Mouse (Mus musculus) urinary bladder, adult 18-20 months (tissue): ENCODE results near the gene Rgma.

Source experiments
- DNase-seq, 2 experiments: peaks; one replicate each; pipeline ENCODE4 v3.0.0; 2022; ENCODE audit warnings: low spot score in 2 of 2, mixed read lengths in 2 of 2

The Rgma gene

DNA sequence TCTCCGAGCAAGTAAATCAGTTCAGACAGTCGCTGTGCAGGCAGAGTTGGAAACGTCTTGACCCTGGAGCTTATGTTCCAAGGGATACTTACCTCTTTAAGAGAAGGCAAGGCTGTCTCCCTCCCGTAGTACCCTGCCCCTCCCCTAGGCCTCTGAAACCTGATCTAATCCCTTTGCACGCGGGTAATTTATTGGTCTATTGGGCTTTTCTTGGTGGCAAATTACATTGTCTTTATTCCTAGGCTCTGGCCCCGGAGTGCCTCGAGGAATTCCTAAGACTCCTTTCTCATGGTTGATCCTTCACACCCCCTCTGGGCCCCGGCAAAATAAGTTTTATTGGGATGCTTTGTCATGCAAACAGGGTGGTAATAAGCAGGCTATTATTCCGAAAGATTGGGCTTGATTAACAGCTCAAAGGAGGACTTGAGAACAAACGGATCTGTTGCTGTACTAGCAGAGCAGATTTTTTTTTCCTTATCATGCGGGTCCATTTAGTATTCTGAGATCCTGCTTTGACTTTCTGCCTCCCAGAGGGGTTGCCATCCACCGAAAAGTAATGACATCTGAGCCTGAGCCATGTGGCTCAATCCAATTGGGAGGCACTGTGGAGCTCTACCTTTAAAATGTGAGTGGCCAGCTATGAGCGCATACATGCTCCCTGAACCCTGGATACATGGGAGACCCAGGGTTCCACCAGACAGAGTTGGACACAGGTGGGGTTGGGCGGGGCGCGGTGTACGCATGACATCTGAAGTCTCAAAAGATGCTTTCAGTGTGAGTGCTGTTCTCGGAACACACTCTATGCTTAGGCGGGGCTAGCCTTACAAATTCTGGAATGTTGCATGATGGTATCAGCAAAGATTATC is 25.0 kb downstream of the Rgma start:
- DNase-seq: no peak

DNA sequence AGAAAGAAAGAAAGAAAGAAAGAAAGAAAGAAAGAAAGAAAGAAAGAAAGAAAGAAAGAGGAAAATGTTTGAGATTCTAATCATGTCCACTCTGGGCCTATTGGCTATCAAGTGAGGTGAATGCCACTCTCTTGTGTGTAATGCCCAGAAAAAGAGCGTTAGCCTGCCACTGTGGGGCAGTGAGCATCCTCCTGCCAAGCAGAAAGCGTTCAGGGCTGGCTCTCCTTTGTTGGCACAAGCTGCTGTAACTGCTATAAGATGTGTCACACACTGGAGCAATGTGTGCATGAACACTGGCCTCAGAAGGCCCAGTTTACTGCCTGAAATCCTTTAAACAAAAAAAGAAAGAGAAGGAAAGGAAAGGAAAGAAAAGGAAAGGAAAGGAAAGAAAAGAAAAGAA is 26.8 kb downstream of the Rgma start:
- no peak for DNase-seq

DNA sequence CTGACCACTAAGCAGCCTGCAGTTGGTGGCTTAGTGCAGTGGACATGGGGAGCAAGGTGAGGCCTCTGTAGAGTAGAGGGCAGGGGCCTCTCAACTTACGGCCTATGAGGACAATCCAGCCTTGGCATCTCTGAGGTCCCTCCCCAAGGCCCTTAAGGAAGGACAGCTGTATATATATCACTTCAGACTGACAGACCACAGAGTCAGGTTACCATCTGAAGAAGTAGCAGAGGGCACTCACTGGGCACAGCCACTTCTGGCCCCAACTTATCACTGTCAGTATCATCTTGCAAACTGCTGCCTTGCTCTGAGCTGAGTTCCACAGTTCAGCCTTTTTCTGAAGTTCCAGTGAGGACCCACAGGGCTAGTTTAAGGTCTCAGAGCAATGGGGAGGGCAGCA is 27.4 kb downstream of the Rgma start:
- no peak for DNase-seq

DNA sequence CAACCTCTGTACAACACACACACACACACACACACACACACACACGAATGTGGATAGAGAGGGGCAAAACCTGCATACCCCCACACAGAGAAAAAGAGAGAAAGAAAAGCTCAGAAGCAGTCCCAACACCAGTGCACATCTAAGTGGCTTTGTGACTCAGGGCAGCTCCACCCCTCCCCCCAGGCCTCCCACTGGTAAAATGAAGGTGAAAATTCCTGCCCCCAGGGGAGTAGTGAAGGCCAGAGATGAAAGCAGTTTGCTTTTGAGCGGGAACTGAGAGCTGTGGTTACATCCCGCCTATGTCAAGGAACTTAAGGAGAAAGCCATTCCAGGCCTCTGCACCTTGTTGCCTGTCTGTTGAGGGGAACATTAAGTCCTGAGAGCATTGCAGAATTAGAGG is 28.2 kb downstream of the Rgma start:
- no peak for DNase-seq

DNA sequence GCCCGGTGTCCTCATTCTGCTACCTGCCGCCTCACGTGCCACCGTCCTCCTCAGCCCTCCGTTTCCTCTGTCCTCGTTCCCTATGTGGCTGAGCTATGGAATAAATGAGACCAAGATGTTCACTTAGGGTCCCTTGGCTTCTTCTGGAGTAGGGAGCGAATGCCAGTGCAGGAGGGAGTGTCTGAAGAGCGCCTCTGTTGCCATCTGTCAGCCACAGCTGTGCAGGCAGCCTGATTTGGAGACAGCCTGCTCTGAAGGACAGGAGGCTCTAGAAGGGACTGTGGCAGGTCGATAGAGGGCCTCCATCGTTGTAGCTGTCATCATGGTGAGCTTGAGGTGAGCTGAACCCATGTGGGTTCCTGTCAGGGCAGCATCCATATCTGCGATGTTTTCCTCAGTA is 30.2 kb downstream of the Rgma start:
- no peak for DNase-seq

DNA sequence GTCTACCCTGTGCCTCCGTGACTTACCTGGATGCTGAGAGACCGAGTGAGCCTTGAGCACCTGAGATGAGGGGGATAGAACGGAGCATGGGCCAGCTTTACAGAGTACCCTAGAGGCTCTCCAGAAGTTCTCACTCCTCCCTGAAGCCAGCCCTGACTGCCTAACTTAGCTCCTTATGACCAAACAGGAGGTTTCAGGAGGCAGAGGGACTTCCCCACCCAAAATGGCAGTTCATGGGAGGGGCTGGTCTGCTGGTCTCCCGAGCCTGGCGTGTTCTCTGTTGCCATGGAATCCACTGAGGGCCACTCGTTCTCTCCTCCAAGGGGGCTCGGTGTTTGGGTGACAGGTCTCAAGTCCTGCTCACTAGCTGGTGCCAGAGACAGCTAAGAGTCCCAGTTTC is 36.2 kb downstream of the Rgma start:
- no peak for DNase-seq

DNA sequence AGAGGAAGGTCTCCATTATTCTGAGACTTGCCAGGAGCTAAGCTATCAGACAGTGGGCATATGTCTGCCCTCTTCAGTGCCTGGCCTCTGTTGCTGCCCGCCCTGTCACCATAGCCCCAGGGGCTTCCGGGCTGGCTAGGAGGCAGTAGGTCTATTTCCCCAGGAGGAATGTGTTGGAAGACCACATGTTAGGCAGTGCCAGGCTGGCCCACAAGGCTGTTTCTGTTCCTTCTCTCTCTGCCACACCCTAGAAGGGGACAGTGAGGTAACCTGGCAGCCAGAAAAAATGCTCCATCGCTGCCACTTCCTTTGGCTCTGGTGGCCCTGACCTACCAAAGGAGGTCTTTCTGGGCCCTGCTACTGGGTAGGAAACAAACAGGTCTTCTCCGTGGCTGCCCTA is 36.7 kb downstream of the Rgma start:
- no peak for DNase-seq

DNA sequence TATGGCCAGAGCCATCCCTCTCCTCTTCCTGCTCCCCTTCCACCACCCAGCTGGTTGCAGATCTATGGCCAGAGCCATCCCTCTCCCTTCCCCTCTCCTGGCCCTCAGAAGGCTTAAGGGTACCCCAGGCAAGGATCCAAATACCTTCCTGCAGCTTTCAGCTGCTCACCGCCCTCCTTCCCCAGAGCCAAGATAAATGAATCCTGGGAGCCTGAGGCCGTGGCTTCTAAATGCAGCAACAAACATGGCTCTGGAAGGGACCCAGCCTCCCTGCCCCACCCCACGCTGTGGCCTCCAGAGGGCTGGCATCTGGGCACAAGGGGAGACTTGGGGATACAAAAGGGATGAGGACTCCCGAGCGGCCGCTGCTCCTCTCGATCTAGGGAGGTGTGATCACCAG is 37.1 kb downstream of the Rgma start:
- DNase-seq: no peak

DNA sequence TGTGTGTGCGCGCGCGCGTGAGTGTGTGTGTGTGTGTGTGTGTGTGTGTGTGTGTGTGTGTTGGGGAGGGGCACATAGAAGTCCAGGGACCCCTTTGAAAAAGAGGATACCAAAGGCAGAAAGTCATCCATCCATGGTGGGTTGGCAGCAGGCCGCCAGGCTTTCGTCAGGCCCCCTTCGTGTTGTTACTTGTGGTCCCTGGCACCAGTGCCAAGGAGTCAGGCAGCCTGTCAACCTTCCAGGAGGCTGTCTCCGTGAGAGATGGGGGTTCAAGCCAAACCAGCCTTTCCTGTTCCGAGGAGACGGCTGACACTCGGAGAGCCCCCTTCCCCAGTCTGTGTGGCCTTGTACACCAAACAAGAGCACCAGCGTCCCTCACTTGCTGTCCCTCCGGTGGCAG is 38.9 kb downstream of the Rgma start:
- DNase-seq: no peak

DNA sequence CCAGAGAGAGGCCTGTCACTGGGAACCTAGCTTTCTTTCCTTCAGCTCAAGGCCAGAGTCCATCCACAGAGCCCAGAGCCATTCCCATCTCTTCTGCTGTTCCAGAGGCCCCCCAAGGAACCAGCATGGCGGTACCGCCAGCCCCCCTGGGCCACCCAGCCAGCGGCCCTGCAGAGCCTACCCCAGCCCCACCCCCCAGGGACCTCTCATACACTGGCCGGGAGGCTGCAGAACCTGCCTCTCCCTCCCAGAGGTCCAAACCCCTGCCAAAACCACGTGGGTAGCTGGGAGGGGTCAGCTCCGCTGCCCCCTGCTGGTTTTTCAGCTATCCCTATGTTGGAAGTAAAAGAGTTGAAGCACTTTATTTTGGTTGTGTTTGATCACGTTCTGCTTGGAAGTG is 44.1 kb downstream of the Rgma start:
- no peak for DNase-seq

DNA sequence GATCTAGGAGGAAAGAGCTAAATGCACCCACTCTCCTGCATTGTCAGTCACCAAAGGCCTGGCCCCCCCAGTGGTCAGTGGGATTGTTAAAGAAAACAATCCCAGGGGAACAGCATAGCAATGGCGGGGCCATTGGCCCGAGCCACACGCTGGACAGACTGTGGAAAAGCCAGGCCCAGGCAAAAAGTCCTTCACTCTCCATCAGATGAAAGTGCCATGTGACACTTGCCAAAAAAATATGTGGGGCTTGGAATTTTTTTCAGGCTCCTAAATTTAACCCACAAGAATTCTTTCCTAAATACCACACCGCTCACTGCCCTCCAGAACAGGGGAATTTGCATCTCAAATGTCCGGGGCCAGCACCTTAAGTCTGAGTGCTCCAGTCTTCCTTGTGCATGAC is 45.5 kb downstream of the Rgma start:
- no peak for DNase-seq

DNA sequence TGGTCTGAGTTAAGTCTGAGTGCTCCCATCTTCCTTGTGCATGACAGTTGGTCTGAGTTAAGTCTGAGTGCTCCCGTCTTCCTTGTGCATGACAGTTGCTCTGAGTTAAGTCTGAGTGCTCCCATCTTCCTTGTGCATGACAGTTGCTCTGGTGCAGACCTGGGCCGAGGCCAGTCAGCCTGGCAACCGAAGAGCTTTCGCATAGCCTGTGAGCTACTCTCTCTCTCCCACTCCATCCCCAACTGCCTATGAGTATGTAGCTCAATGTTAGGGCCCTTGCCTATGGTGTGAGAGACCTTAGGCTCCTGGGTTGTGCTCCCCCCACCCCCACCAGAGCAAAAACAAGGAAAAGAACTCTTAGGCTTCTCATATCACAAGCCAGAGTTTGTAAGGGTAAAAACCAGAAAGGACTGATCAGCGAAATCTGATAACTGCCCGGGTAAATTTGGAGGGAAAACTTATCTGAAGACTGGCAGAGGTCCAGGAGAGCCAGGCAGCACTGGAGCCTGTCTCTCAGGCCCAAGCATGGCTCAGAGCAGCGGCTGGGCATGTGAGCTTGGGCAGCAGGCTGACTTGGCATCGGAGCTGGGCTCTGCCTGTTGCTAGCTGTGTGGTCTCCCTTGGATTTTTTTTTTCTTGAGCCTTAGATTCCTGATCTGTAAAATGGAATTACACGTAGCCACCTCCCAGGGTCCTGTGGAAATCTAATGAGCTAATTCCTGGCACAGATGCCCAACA is 46.1 kb downstream of the Rgma start:
- no peak for DNase-seq

DNA sequence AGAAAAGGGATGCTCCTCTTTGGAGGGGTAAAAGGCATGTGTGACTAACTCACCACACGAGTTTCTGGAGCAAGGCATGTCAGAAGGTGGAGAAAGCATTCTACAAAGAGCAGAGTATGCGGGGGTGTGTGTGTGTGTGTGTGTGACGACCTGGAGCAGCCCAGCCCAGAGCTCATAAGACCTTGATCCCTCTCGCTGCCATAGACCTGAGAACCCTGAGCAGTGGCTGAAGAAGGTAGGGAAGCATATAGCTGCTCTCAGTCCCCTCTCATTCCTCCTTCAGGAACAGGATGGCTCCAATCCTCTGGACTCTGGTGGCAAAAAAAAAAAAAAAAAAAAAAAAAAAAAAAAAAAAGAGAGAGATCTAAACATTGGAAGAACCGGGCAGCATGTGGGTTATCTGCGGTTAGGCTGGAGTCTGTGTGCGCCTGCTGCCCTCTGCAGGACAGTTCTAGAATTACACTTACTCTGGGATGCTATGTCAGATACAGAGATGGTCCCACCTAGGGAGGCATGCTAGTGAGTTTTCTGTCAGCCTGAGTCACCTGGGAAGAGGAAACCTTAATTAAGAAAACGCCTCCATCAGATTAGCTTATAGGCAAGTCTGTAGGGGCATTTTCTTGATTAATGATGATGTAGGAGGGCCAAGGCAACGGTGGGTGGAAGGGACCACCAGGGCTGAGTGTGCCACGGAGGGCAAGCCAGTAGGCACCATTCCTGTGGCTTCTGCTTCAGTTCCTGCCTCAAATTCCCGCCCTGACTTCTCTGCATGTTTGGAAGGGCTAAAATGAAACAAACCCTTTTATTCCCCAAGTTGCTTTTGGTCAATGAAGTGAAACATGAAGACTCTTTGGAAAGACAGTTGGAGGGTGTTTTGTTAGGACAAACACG is 47.2 kb downstream of the Rgma start:
- peak in 1 of 2 experiments; percentile 50 for DNase-seq

DNA sequence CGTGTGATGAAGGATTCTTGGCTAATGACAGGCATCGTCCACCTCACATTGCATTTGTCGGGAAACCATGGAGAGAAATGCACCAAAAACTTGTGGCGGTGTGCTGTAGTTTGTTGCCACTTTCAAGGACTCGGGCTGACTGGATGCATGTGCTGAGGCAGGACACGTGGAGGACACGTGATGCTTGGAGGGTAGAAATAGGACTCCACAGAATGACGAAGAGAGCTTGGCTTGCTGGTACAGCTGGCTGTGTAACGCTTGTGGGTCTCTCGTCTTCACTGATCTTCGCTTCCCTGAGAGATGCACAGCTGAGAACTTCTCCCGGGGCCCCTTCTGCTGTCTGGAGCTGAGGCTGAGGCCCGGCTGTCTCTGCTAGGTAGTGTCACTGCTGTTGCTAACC is 47.9 kb downstream of the Rgma start:
- DNase-seq: no peak

DNA sequence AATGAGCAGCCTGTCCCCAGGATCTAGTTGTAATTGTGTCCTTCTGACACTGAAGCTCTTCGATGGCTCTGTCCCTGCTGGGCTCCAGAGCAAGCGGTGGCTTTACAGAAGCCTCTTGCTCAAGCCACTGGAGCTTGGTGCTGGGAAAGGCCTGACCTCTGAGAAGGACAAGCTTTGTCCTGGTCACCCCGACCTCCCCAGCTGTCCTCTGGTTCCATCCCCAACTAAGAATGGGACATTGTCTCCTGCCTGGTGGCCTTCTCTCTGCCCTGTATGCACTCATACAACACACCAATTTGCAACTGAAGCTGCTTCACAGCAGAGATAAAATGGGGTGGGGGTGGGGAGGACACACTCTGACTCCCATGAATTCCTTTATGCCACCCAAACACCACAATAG is 48.9 kb downstream of the Rgma start:
- DNase-seq: no peak

DNA sequence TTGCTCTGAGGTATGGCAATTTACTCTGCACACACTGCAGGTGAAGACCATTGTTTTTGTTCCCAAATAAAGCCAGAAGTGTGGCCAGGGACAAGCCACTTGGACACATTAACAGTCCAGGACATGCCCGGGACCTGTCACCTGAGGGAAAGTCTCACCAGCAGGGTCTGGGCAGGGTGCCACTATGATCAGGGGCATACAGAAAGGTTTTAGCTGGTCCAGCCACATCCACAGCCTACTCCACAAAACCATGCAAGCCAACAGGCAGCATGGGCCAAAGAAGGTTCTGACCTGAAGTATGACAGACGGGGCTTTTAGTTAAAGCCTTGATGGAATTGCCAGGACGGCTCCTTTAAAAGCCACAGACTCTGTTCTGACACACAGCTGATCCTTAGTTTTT is 49.4 kb downstream of the Rgma start:
- no peak for DNase-seq

DNA sequence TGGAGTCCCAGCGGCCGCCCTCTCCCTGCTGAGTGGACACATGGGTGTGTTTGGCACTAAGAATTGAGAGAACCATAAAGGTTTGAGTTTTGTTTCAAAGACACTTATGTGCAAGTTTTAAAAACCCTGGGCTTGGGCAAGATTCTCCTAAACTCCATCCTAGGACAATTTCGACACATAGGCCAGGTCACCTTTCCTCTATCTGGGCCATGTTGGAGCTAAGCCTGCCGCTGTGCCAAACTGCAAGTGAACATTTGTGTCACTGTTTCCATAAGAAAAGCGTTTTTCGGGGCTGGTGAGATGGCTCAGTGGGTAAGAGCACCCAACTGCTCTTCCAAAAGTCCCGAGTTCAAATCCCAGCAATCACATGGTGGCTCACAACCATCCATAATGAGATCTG is 50.1 kb downstream of the Rgma start:
- DNase-seq: no peak

DNA sequence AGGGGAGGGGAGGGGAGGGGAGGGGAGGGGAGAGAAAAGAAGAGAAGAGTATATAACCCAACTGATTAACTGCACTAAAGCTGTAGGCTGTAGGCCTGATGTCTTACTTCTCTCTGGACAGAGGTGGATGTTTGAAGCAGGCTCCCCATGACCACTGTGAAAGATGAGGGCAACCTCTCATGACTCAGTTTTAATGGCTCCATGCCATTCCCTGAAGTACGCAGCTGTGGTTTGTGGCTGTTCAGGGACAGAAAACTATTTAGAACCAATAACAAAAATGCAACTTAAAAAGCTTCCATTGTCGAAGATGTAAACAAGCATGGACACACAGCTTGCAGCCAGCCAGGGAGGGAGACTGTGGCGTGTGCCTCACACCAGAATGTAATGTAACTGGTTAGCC is 50.9 kb downstream of the Rgma start:
- DNase-seq: no peak

DNA sequence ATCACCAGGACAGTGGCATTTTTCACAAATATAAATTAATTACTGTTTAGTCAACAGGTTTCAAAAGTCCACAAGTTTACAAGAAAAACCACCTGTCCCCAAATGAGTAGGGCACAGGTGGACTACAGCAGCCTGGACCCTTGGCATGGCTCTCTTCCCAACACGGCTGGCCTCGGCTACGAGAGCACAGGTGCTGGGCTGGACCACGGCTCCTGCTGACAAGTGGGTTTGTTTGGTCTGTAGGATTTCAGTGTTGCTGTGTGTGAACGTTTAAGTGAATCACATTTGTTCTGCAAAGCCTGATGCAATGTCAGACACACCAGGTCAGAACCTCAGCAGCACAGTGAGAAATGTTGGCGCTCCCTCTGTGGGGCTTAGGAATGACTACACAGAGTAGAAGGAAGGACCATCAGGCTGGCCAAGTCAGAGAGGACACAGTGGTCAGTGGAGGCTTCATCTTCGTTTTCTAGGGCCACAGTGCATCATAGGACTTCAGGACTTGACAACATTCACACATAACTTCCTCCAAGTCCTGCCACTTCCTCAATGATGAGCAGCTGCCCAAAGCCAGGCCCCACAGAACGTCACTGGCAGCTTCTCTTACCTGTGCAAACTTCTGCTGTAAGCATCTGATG is 51.6 kb downstream of the Rgma start:
- no peak for DNase-seq

DNA sequence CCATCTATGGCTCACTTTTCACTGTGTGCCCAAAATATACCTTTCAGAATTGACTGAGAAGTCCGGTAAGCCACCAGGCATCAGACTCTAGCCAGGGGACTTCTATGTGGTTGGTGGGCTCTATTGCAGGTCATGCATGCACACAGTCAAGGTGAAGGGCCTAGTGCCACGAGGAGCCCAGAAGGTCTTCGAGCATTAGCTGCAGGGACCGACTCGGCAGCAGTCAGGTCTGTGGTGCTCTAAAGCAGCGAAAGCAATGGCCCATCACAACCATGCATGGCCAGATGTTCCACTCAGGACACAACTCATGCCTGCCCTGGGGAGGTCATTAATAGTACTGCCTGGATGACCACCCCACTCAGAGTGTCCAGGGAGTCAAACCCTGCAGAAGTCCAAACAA is 52.5 kb downstream of the Rgma start:
- no peak for DNase-seq

DNA sequence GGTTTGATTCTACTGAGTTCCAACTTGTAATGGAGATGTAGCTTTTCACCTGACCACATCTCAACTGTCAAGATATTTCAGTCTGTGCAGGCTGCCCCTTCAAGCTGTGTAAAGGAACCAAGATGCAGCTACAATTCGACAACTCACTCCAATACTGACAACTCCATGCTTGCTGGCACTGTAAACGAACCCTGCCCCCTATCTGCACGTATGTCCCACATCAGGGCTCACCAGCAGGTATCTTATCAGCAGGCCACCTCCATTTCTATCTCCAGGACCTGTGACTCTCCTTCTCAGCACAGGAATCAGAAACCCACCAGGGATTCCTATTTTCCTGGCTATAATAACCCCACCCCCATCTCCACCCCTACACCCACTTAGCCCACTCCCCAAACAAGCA is 53.2 kb downstream of the Rgma start:
- DNase-seq: no peak
